Mouse (Mus musculus) myocyte (in vitro differentiated cells): ENCODE measurements around the gene Dtx2. TPM values are rescaled to one million over a fixed set of nuclear protein-coding genes. Genes with fewer than 3 reads are reported as not detected.

Source experiments
- H3K27me3 ChIP-seq: one replicate; pipeline ENCODE4 v1.6.1; 2011; ENCODE audit not compliant: control insufficient read depth, insufficient read depth, insufficient read length
- H3K36me3 ChIP-seq: one replicate; pipeline ENCODE4 v1.6.1; 2011; ENCODE audit not compliant: control insufficient read depth, insufficient read depth
- H3K4me2 ChIP-seq: one replicate; pipeline ENCODE4 v1.6.1; 2011; ENCODE audit warnings: low read depth, control low read depth
- H3K4me3 ChIP-seq: one replicate; pipeline ENCODE4 v1.5.1; 2011; ENCODE audit warnings: mild to moderate bottlenecking, control low read depth, moderate library complexity
- H3K79me2 ChIP-seq: one replicate; pipeline ENCODE4 v1.6.1; 2011; ENCODE audit not compliant: control insufficient read depth, insufficient read depth
- H3ac ChIP-seq: one replicate; pipeline ENCODE4 v1.6.1; 2011; ENCODE audit not compliant: control insufficient read depth, insufficient read length
- CEBPB ChIP-seq: IDR thresholded peaks from 2 replicates; pipeline ENCODE4 v1.6.1; 2011; ENCODE audit warnings: mild to moderate bottlenecking, moderate library complexity; ENCODE audit not compliant: poor library complexity, insufficient read depth, severe bottlenecking
- E2F4 ChIP-seq: IDR thresholded peaks from one replicate; pipeline ENCODE4 v1.6.1; 2011; ENCODE audit warnings: mild to moderate bottlenecking, control low read depth, moderate library complexity; ENCODE audit not compliant: insufficient read depth
- MAX ChIP-seq: IDR thresholded peaks from one replicate; pipeline ENCODE4 v1.6.1; 2011; ENCODE audit warnings: low read depth, mild to moderate bottlenecking, control low read depth
- MYOD1 ChIP-seq, 3 experiments: IDR thresholded peaks; one replicate each; pipeline ENCODE4 v1.6.1; 2011; ENCODE audit warnings: control low read depth in 2 of 3, low read depth in 2 of 3, mild to moderate bottlenecking in 2 of 3, moderate library complexity in 1 of 3; ENCODE audit not compliant: insufficient read length in 2 of 3, control insufficient read depth in 1 of 3
- MYOG ChIP-seq, 3 experiments: IDR thresholded peaks; one replicate each; pipeline ENCODE4 v1.6.1; 2011; ENCODE audit warnings: control low read depth in 2 of 3, low read depth in 2 of 3, mild to moderate bottlenecking in 2 of 3; ENCODE audit not compliant: insufficient read length in 2 of 3, control insufficient read depth in 1 of 3, insufficient read depth in 1 of 3
- POLR2A ChIP-seq: IDR thresholded peaks from one replicate; pipeline ENCODE4 v1.6.1; 2011; ENCODE audit warnings: low read depth, mild to moderate bottlenecking, control low read depth, moderate library complexity; ENCODE audit not compliant: insufficient read length
- POLR2AphosphoS2 ChIP-seq: IDR thresholded peaks from one replicate; pipeline ENCODE4 v1.6.1; 2011; ENCODE audit warnings: low read depth, control low read depth; ENCODE audit not compliant: insufficient read length
- REST ChIP-seq: IDR thresholded peaks from one replicate; pipeline ENCODE4 v1.6.1; 2011; ENCODE audit warnings: mild to moderate bottlenecking, control low read depth, moderate library complexity; ENCODE audit not compliant: insufficient read depth, insufficient read length
- SRF ChIP-seq: IDR thresholded peaks from one replicate; pipeline ENCODE4 v1.6.1; 2011; ENCODE audit warnings: low read depth; ENCODE audit not compliant: control insufficient read depth, insufficient read length
- TCF12 ChIP-seq: IDR thresholded peaks from one replicate; pipeline ENCODE4 v1.6.1; 2011; ENCODE audit warnings: mild to moderate bottlenecking, control low read depth; ENCODE audit not compliant: poor library complexity, insufficient read depth, severe bottlenecking
- TCF3 ChIP-seq: IDR thresholded peaks from one replicate; pipeline ENCODE4 v1.6.1; 2011; ENCODE audit warnings: low read depth, control low read depth; ENCODE audit not compliant: insufficient read length
- USF1 ChIP-seq: IDR thresholded peaks from one replicate; pipeline ENCODE4 v1.6.1; 2011; ENCODE audit warnings: low read depth, mild to moderate bottlenecking, control low read depth, moderate library complexity
- polyA plus RNA-seq: library from polyadenylated mRNA; unstranded; fragments of >200 nt; fragmentation: generic; extraction: Trizol; gene quantifications from one replicate; pipeline ENCODE4 v1.2.1, GENCODE M21; 2012; ENCODE audit warnings: missing spikeins

Dtx2 gene
- polyA plus RNA-seq, 1 experiment = 18.3 TPM

- H3K4me3 ChIP-seq = no peak overlapping the region
- H3K36me3 ChIP-seq = peaks cover 10% of the 10 kb centered on the region
- H3K79me2 ChIP-seq = peaks cover 20% of the 10 kb centered on the region
- peak overlapping the region; percentile 88 for H3K4me2 ChIP-seq
- TF ChIP-seq MAX = no peak
- TF ChIP-seq MYOD1 (IDR thresholded peaks at IDR 0.05; ENCODE audit: control insufficient read depth in 1 of 3, insufficient read length in 2 of 3, low read depth in 2 of 3) = no peak
- TF ChIP-seq CEBPB = no peak
- TF ChIP-seq MYOG (IDR thresholded peaks at IDR 0.05; ENCODE audit: control insufficient read depth in 1 of 3, insufficient read depth in 1 of 3, insufficient read length in 2 of 3, low read depth in 2 of 3) = no peak
- no peak for TF ChIP-seq E2F4
- TF ChIP-seq USF1 = no peak
- TF ChIP-seq TCF3 = no peak
- TF ChIP-seq TCF12 = no peak
- no peak for TF ChIP-seq POLR2A
- no peak for TF ChIP-seq SRF
- TF ChIP-seq POLR2AphosphoS2 = no peak
- no peaks in the 10 kb centered on the region for H3K27me3 ChIP-seq
- H3ac ChIP-seq = no peak overlapping the region
Measured at GRCm38 (mm10) chr5:135996162-135996561, 1.6 kb downstream of the Dtx2 start.

- no peaks in the 10 kb centered on the region for H3K27me3 ChIP-seq
Measured at GRCm38 (mm10) chr5:136001222-136001621, 6.6 kb downstream of the Dtx2 start.

GRCm38 (mm10) chr5:136002325-136002724, 7.7 kb downstream of the Dtx2 start:
- Histone ChIP-seq H3K4me3 (no peak overlapping the region), H3K27me3 (no peaks in the 10 kb centered on the region), H3ac (no peak overlapping the region), H3K4me2 (peak overlapping the region; percentile 4), H3K79me2 (peaks cover 16% of the 10 kb centered on the region), H3K36me3 (peaks cover 10% of the 10 kb centered on the region)
- TF ChIP-seq TCF12 (no peak), POLR2AphosphoS2 (no peak), MYOD1 (IDR thresholded peaks at IDR 0.05; ENCODE audit: control insufficient read depth in 1 of 3, insufficient read length in 2 of 3, low read depth in 2 of 3) (no peak), MYOG (IDR thresholded peaks at IDR 0.05; ENCODE audit: control insufficient read depth in 1 of 3, insufficient read depth in 1 of 3, insufficient read length in 2 of 3, low read depth in 2 of 3) (peak in 1 of 3 experiments; percentile 34), POLR2A (no peak), REST (no peak)

More at GRCm38 (mm10) chr5:136001222-136001621, 6.6 kb downstream of the Dtx2 start:
- Histone ChIP-seq H3K79me2 (peaks cover 20% of the 10 kb centered on the region), H3K4me3 (no peak overlapping the region), H3K4me2 (no peak overlapping the region), H3ac (no peak overlapping the region), H3K36me3 (peaks cover 10% of the 10 kb centered on the region)
- no peak for TF ChIP-seq POLR2AphosphoS2
- no peak for TF ChIP-seq E2F4
- TF ChIP-seq MYOG (IDR thresholded peaks at IDR 0.05; ENCODE audit: control insufficient read depth in 1 of 3, insufficient read depth in 1 of 3, insufficient read length in 2 of 3, low read depth in 2 of 3) = no peak
- TF ChIP-seq POLR2A = no peak
- no peak for TF ChIP-seq MYOD1 (IDR thresholded peaks at IDR 0.05; ENCODE audit: control insufficient read depth in 1 of 3, insufficient read length in 2 of 3, low read depth in 2 of 3)
- TF ChIP-seq USF1 = no peak
- no peak for TF ChIP-seq MAX
- TF ChIP-seq REST = no peak
- TF ChIP-seq TCF12 = no peak
- no peak for TF ChIP-seq TCF3
- TF ChIP-seq SRF = no peak
- no peak for TF ChIP-seq CEBPB

GRCm38 (mm10) chr5:136002751-136003151, 8.2 kb downstream of the Dtx2 start:
- Histone ChIP-seq H3K79me2 (peaks cover 16% of the 10 kb centered on the region), H3K27me3 (no peaks in the 10 kb centered on the region), H3K4me2 (peak overlapping the region; percentile 4), H3K36me3 (peaks cover 10% of the 10 kb centered on the region), H3ac (no peak overlapping the region), H3K4me3 (no peak overlapping the region)
- TF ChIP-seq USF1 (no peak), E2F4 (no peak)

- TF ChIP-seq SRF (no peak), TCF3 (no peak), POLR2A (no peak)
- H3K79me2 ChIP-seq = peaks cover 26% of the 10 kb centered on the region
Measured at GRCm38 (mm10) chr5:136004537-136004936, 9.9 kb downstream of the Dtx2 start.

DNA sequence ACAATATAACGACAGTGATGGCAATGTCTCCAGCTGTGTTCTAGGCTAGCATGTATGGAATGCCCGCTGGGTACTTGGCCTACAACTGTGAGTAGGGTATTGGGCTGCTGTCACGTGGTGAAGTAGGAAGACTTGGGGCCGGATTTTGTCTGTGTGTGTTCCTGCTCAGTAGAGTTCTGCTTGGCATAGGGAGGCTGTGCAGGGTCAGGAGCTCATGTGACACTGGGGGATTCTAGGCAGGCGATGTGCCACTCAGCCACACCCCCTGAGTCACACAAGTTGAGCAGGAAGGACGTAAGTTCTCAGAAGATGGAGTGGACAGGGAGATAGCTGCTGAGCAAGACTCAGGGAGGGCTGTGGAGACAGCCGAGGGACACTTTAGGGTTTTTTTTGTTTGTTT, 13.1 kb downstream of the Dtx2 start:
- Histone ChIP-seq H3K27me3 (no peaks in the 10 kb centered on the region), H3K36me3 (peaks cover 3% of the 10 kb centered on the region), H3K4me3 (no peak overlapping the region), H3ac (no peak overlapping the region), H3K4me2 (peak overlapping the region; percentile 53), H3K79me2 (peaks cover 21% of the 10 kb centered on the region)
- TF ChIP-seq REST = no peak
- TF ChIP-seq USF1 = peak; percentile 87

More at GRCm38 (mm10) chr5:136004537-136004936, 9.9 kb downstream of the Dtx2 start:
- Histone ChIP-seq H3K4me3 (no peak overlapping the region), H3ac (no peak overlapping the region), H3K27me3 (no peaks in the 10 kb centered on the region), H3K4me2 (no peak overlapping the region), H3K36me3 (peaks cover 5% of the 10 kb centered on the region)
